Mouse (Mus musculus) heart, postnatal 0 days (tissue): Measurements from ENCODE around the gene Sash1. TPM values are rescaled to one million over a fixed set of nuclear protein-coding genes. Genes with fewer than 3 reads are reported as not detected.

ENCODE experiments used
- ATAC-seq: fragments of 200-750 bp; cut with Nextera tagmentation; 2 replicates; pipeline ENCODE4 v1.8.0; 2017; ENCODE audit warnings: low read depth, moderate number of reproducible peaks, moderate library complexity; ENCODE audit not compliant: insufficient read depth
- DNase-seq: peaks from one replicate; pipeline ENCODE4 v3.0.0-alpha.2; 2016; ENCODE audit warnings: low spot score
- H3K27ac ChIP-seq: fragments of 300-500 bp; sonication (generic); 2 replicates; pipeline ENCODE4 v1.5.1; 2014; ENCODE audit warnings: low read depth, mild to moderate bottlenecking
- H3K27me3 ChIP-seq: fragments of 300-500 bp; sonication (generic); 2 replicates; pipeline ENCODE4 v1.6.1; 2014; ENCODE audit warnings: low read length, mixed read lengths; ENCODE audit not compliant: control insufficient read depth, insufficient read depth
- H3K36me3 ChIP-seq: fragments of 300-500 bp; sonication (generic); replicated peaks from 2 replicates; pipeline ENCODE4 v1.6.1; 2014; ENCODE audit warnings: low read length, mixed read lengths; ENCODE audit not compliant: control insufficient read depth, insufficient read depth
- H3K4me1 ChIP-seq: fragments of 300-500 bp; sonication (generic); 2 replicates; pipeline ENCODE4 v1.6.1; 2014; ENCODE audit warnings: antibody characterized with exemption; ENCODE audit not compliant: control insufficient read depth, insufficient read depth
- H3K4me2 ChIP-seq: fragments of 300-500 bp; sonication (generic); 2 replicates; pipeline ENCODE4 v1.6.1; 2014; ENCODE audit warnings: low read depth, mild to moderate bottlenecking, low read length, moderate library complexity
- H3K4me3 ChIP-seq: fragments of 300-500 bp; sonication (generic); 2 replicates; pipeline ENCODE4 v1.5.1; 2014; ENCODE audit warnings: low read depth, low read length
- H3K9ac ChIP-seq: fragments of 300-500 bp; sonication (generic); replicated peaks from 2 replicates; pipeline ENCODE4 v1.6.1; 2014; ENCODE audit warnings: low read depth, low read length, mixed read lengths
- H3K9me3 ChIP-seq: fragments of 300-500 bp; sonication (generic); replicated peaks from 2 replicates; pipeline ENCODE4 v1.6.1; 2016; ENCODE audit warnings: low read length; ENCODE audit not compliant: control insufficient read depth
- CTCF ChIP-seq: IDR thresholded peaks from 2 replicates; pipeline ENCODE4 v1.5.1; 2016; ENCODE audit warnings: antibody characterized with exemption, control low read depth, low read depth
- EP300 ChIP-seq: IDR thresholded peaks from 2 replicates; pipeline ENCODE4 v1.6.1; 2016; ENCODE audit warnings: antibody characterized with exemption, low read depth
- WGBS: fragments of 180-500 bp; shearing (Covaris S2); extraction: QIAGEN DNeasy Blood & Tissue Kit; methylation state at CpG from one replicate; pipeline ENCODE4 v1.1.7; 2014; 5-methylcytosine and 5-hydroxymethylcytosine counted together
- polyA plus RNA-seq: library from polyadenylated mRNA; unstranded; fragments of >200 nt; fragmentation: Nextera tagmentation; extraction: Ambion mirVana; gene quantifications from 2 replicates; pipeline ENCODE4 v1.2.1, GENCODE M21; 2015
- total RNA-seq: library from RNA; depleted of rRNA; stranded (reverse); fragments of >200 nt; gene quantifications from 2 replicates; pipeline ENCODE4 v1.2.3, GENCODE M21; 2014; ENCODE audit warnings: low replicate concordance

The Sash1 gene
- total and polyA plus RNA-seq, 2 experiments from 2014 or later: 3.9 to 18.3 TPM

DNA sequence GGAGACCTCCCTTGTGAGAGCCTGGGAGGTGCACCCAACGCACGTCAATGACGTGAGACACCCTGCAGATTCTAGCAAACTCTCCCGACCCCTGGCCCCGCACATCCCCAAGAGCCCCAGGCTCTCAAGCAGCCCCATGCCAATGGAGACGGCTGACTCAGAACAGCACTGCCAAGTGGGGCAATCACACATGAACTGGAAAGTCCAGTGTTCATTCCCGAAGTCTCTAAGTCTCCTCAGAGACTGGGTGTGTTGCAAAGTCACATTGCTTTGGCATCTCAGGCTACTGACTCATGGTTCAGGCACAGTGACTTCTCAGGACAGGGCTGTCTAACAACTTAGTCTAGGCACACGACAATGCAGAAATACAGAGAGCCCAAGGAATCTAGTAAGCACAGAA, 117.2 kb downstream of the Sash1 start:
- Histone ChIP-seq H3K4me3 (no peak overlapping the region), H3K27me3 (no peaks in the 10 kb centered on the region), H3K27ac (no peak overlapping the region), H3K4me2 (no peak overlapping the region), H3K9me3 (0 out of 2 replicates have a peak, but pooled peaks cover 4% of the 10 kb centered on the region), H3K4me1 (peaks cover 9% of the 10 kb centered on the region), H3K9ac (no peak overlapping the region), H3K36me3 (0 out of 2 replicates have a peak, but pooled peaks cover 5% of the 10 kb centered on the region)
- DNase-seq (no peak), ATAC-seq (no peak)
- TF ChIP-seq EP300: no peak
- TF ChIP-seq CTCF: no peak
- 78% methylated on average over 8 of the region's 8 CpGs for WGBS

DNA sequence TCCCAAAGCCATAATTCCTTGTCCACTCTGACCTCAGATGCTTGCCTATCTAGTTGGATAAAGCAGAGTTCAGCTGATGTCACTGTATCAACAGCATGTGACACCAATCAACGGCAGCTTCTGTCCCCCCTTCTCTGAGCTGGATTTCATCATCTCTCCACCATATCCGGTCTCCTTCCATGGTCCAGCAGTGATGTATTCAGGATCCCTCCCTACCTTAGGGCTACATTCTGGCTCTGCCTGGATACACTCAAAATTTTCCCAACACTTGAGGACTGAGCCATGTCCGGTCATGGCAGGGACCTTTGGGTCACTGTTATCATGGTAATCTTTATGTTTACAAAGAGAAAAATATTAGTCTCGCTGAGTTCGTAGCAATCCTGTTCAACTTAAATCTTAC, 118.5 kb downstream of the Sash1 start:
- 81% methylated on average over 5 of the region's 5 CpGs for WGBS
- ATAC-seq (no peak), DNase-seq (no peak)
- Histone ChIP-seq H3K27ac (no peak overlapping the region), H3K4me1 (peaks cover 13% of the 10 kb centered on the region), H3K36me3 (0 out of 2 replicates have a peak, but pooled peaks cover 5% of the 10 kb centered on the region), H3K27me3 (no peaks in the 10 kb centered on the region), H3K9me3 (0 out of 2 replicates have a peak, but pooled peaks cover 4% of the 10 kb centered on the region), H3K4me2 (no peak overlapping the region), H3K9ac (no peak overlapping the region), H3K4me3 (no peak overlapping the region)
- no peak for TF ChIP-seq EP300
- no peak for TF ChIP-seq CTCF

DNA sequence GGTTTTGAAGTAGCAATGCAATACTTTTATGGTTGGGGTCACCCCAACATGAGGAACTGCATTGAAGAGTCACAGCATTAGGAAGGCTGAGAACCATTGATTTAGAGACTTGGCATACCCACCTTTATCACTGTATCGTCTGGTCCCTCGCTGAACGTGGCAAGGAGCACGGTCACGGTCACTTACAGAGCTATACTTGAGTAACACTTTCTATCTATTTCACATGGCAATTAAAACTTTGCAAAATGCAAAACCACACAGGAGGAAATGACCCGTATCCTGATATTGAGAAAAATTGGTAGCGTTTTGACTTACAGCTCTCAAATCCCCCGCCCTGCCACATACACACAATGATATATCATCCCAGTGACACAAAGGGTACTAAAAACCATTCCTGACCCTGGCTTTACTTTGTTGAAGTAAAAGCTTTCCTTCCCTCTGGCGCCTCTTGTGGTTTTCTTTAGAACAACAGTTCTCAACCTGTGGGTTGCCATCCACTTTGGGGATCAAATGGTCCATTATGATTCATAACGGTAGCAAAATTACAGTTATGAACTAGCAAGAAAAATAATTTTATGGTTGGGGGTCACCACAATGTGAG, 119.8 kb downstream of the Sash1 start:
- 75% methylated on average over 10 of the region's 10 CpGs for WGBS
- no peak overlapping the region for H3K4me3 ChIP-seq
- H3K36me3 ChIP-seq: 0 out of 2 replicates have a peak, but pooled peaks cover under 1% of the 10 kb centered on the region
- peak; percentile 46 for TF ChIP-seq CTCF
- no peak for TF ChIP-seq EP300
- peak; percentile 35 for DNase-seq
- ATAC-seq: no peak
- no peak overlapping the region for H3K27ac ChIP-seq
- H3K9ac ChIP-seq: no peak overlapping the region
- 0 out of 2 replicates have a peak, but pooled peaks cover 4% of the 10 kb centered on the region for H3K9me3 ChIP-seq
- H3K4me2 ChIP-seq: no peak overlapping the region
- H3K27me3 ChIP-seq: no peaks in the 10 kb centered on the region
- peaks cover 8% of the 10 kb centered on the region for H3K4me1 ChIP-seq

DNA sequence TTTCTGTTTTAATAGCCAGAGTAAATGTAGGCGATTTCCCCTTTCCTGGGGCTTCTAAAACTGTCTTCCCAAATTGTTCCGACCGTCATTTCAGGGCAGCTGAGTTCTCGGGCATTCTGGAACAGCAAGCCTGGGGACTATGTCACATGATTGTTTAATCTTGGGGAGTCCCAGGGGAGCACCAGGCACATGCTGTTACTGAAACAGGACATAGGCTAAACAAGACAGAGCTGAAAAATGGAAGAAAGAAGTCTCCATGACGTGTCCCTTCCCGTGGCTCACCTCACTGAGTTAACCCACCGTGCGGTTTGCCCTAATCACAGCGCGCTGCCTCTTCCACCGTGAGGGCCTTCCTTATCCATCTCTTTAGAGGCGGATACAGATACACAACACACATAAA, 123.1 kb downstream of the Sash1 start:
- H3K9ac ChIP-seq: peak overlapping the region; percentile 35; the same call in 1 of the 2 replicates
- peak; percentile 54; the same call in 1 of the 2 replicates for ATAC-seq

DNA sequence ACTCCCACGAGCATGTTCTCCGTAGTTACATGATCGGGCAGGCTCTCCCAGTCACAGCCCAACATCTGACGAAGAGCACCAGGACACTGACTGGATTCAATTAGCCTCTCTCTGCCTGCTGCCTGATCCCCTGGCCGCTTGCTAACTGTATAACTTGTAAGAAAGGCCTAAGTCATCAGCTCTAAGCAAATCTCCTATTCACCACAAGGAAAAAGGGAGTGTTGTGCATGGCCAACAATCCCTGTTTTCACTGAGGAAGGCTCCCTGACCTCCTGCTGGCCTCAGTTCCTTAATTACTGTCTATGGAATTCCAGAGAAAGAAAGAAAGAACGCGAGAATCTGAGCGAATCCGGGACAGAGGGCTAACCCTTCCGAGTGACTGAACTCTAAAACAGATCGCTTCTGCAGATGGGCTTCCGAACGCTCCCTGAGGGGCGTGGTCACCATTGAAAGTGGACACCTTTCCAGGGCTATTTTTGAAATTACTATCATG, 123.6 kb downstream of the Sash1 start:
- Histone ChIP-seq H3K9ac (peak overlapping the region; percentile 35), H3K36me3 (no peaks in the 10 kb centered on the region), H3K4me3 (peak overlapping the region; percentile 36), H3K27me3 (no peaks in the 10 kb centered on the region), H3K4me1 (peaks cover 8% of the 10 kb centered on the region), H3K9me3 (no peaks in the 10 kb centered on the region), H3K4me2 (peak overlapping the region; percentile 63), H3K27ac (peak overlapping the region; percentile 62)
- TF ChIP-seq EP300 (no peak), CTCF (no peak)
- 22% methylated on average over 14 of the region's 14 CpGs for WGBS
- ATAC-seq (peak; percentile 64), DNase-seq (peak; percentile 67)

More for the DNA sequence above, 123.1 kb downstream of the Sash1 start:
- Histone ChIP-seq H3K27ac (peak overlapping the region; percentile 62), H3K27me3 (no peaks in the 10 kb centered on the region), H3K4me2 (peak overlapping the region; percentile 63), H3K36me3 (no peaks in the 10 kb centered on the region), H3K4me1 (peaks cover 8% of the 10 kb centered on the region), H3K4me3 (peak overlapping the region; percentile 36), H3K9me3 (no peaks in the 10 kb centered on the region)
- peak; percentile 61 for DNase-seq
- TF ChIP-seq EP300 (no peak), CTCF (no peak)
- WGBS: 28% methylated on average over 12 of the region's 12 CpGs
